ENCODE assay signal across 8 mouse cellular contexts in genomic region chr13:67637294-67638007, GRCm38 (mm10). TPM values are rescaled to one million over a fixed set of nuclear protein-coding genes. Genes with fewer than 3 reads are reported as not detected.
DNase-seq lines count a peak whose midpoint lies in the region; ATAC-seq and TF ChIP-seq lines count a peak whose summit lies in the region.

Gene Gm49345, minus strand, starts transcription at chr13:67637769.
Gene Zfp729a, minus strand, starts transcription at chr13:67637791.

- TF ChIP-seq POLR2A in bone marrow macrophage, adult 2 months (IDR thresholded peaks at IDR 0.05; ENCODE audit: borderline replicate concordance, low read depth, low read length), result no peak
- peak; percentile 68 for TF ChIP-seq POLR2A in embryonic fibroblast, embryonic 13.5 days (IDR thresholded peaks at IDR 0.05; ENCODE audit: low read depth, low read length)

- H3K36me3 ChIP-seq in kidney, embryonic 14.5 days (ENCODE audit: control insufficient read depth, insufficient read depth, low read length), result no peaks in the 10 kb centered on the region
- H3K36me3 ChIP-seq in limb, embryonic 15.5 days, result no peaks in the 10 kb centered on the region

- peak within 1 kb of the TSS; percentile 73 for H3K4me3 ChIP-seq in bone marrow macrophage, adult 2 months (ENCODE audit: insufficient read depth, low read length)
- H3K4me3 ChIP-seq in embryonic fibroblast, embryonic 13.5 days (ENCODE audit: insufficient read depth, low read length), result peak within 1 kb of the TSS; percentile 91
- peak within 1 kb of the TSS; percentile 88 for H3K4me3 ChIP-seq in kidney, embryonic 14.5 days (ENCODE audit: low read length)
- H3K4me3 ChIP-seq in limb, embryonic 15.5 days, result peak within 1 kb of the TSS; percentile 84

- H3K27me3 ChIP-seq in kidney, embryonic 14.5 days (ENCODE audit: control insufficient read depth, insufficient read depth, low read length), result no peaks in the 10 kb centered on the region
- no peaks in the 10 kb centered on the region for H3K27me3 ChIP-seq in limb, embryonic 15.5 days

- WGBS in kidney, embryonic 14.5 days, result 1% methylated on average over 19 of the region's 19 CpGs
- under 1% methylated on average over 19 of the region's 19 CpGs for WGBS in limb, embryonic 15.5 days

- H3K4me2 ChIP-seq in kidney, embryonic 14.5 days (replicated peaks; ENCODE audit: low read depth, low read length), result peak within 1 kb of the TSS; percentile 41
- peak within 1 kb of the TSS; percentile 54 for H3K4me2 ChIP-seq in limb, embryonic 15.5 days

- DNase-seq in A20 (ENCODE audit: low read depth, low spot score), result peak; percentile 91
- peak; percentile 87 to 91 for DNase-seq in heart, adult 9 months (ENCODE audit: low spot score in 2 of 2)
- DNase-seq in monocyte, adult 2 months (ENCODE audit: low read depth in 1 of 2, low spot score in 2 of 2), result peak; percentile 60 to 73
- peak; percentile 86 to 88 for DNase-seq in spleen, postnatal 36 days (ENCODE audit: low spot score in 2 of 2)

- peak within 1 kb of the TSS; percentile 70 for H3K9ac ChIP-seq in kidney, embryonic 14.5 days (ENCODE audit: low read depth, low read length)
- H3K9ac ChIP-seq in limb, embryonic 15.5 days, result peak within 1 kb of the TSS; percentile 71

- peak; percentile 99 for ATAC-seq in kidney, embryonic 14.5 days (ENCODE audit: low FRiP score, low TSS enrichment)
- ATAC-seq in limb, embryonic 15.5 days (ENCODE audit: insufficient number of reproducible peaks, low FRiP score, low TSS enrichment, low read depth), result peak; percentile 96

- no peaks in the 10 kb centered on the region for H3K9me3 ChIP-seq in kidney, embryonic 14.5 days (ENCODE audit: control insufficient read depth, low read length)
- H3K9me3 ChIP-seq in limb, embryonic 15.5 days, result no peaks in the 10 kb centered on the region

- peak within 1 kb of the TSS; percentile 66 for H3K27ac ChIP-seq in bone marrow macrophage, adult 2 months (ENCODE audit: insufficient read depth, low read depth, low read length)
- H3K27ac ChIP-seq in embryonic fibroblast, embryonic 13.5 days (ENCODE audit: insufficient read depth, low read length), result peak within 1 kb of the TSS; percentile 65
- peak within 1 kb of the TSS; percentile 51; the same call in 1 of the 2 replicates for H3K27ac ChIP-seq in kidney, embryonic 14.5 days (ENCODE audit: low read depth, low read length)
- peak within 1 kb of the TSS; percentile 70 for H3K27ac ChIP-seq in limb, embryonic 15.5 days

- peak; percentile 14; the same call in 1 of the 2 replicates for TF ChIP-seq CTCF in bone marrow macrophage, adult 2 months (IDR thresholded peaks at IDR 0.05; ENCODE audit: low read depth, low read length)
- peak; percentile 19; the same call in 1 of the 2 replicates for TF ChIP-seq CTCF in embryonic fibroblast, embryonic 13.5 days (IDR thresholded peaks at IDR 0.05; ENCODE audit: borderline replicate concordance, insufficient read depth, low read length)

- peaks cover 2% of the 10 kb centered on the region; the same call in 1 of the 2 replicates for H3K4me1 ChIP-seq in bone marrow macrophage, adult 2 months (ENCODE audit: control insufficient read depth, insufficient read depth, low read length)
- H3K4me1 ChIP-seq in embryonic fibroblast, embryonic 13.5 days (ENCODE audit: control insufficient read depth, insufficient read depth, low read length), result no peaks in the 10 kb centered on the region
- H3K4me1 ChIP-seq in kidney, embryonic 14.5 days (ENCODE audit: control insufficient read depth, insufficient read depth, low read length), result no peaks in the 10 kb centered on the region
- H3K4me1 ChIP-seq in limb, embryonic 15.5 days, result no peaks in the 10 kb centered on the region

RNA-seq across cellular contexts. Expression of gene Gm49345, which starts in this region (rescaled TPM):
- 2.5 and 6.9 TPM in 2 replicates for polyA plus RNA-seq in bone marrow macrophage, adult 2 months (2012; ENCODE audit: insufficient read depth, insufficient read length, missing spikeins)
- polyA plus RNA-seq in embryonic fibroblast, embryonic 13.5 days (2011; ENCODE audit: insufficient read length, low read depth, missing spikeins), result 5.6 and 6.6 TPM in 2 replicates
- not detected in 2 replicates for polyA plus RNA-seq in kidney, embryonic 14.5 days (2014; fragmentation: Nextera tagmentation; extraction: Ambion mirVana)
- 0.56 TPM in 1 of 2 replicates, not detected in the other for polyA plus RNA-seq in limb, embryonic 15.5 days (2015; fragmentation: Nextera tagmentation; extraction: Ambion mirVana)

RNA-seq across cellular contexts. Expression of gene Zfp729a, which starts in this region (rescaled TPM):
- 9.1 and 14.2 TPM in 2 replicates for polyA plus RNA-seq in bone marrow macrophage, adult 2 months (2012; ENCODE audit: insufficient read depth, insufficient read length, missing spikeins)
- 7.0 and 10.7 TPM in 2 replicates for polyA plus RNA-seq in embryonic fibroblast, embryonic 13.5 days (2011; ENCODE audit: insufficient read length, low read depth, missing spikeins)
- polyA plus RNA-seq in kidney, embryonic 14.5 days (2014; fragmentation: Nextera tagmentation; extraction: Ambion mirVana), result 3.6 and 5.7 TPM in 2 replicates
- polyA plus RNA-seq in limb, embryonic 15.5 days (2015; fragmentation: Nextera tagmentation; extraction: Ambion mirVana), result 2.1 and 3.2 TPM in 2 replicates

Comparison
In these comparisons a context has a peak if more than half of its experiments do, and no peak if none do; other contexts are left out.
1. Peak in every context shown above with its lines: DNase-seq, ATAC-seq, H3K4me3 ChIP-seq and H3K27ac ChIP-seq.